Mouse (Mus musculus) thymus, postnatal 25 days (tissue): ENCODE measurements at regions not wholly inside any gene's neighbourhood (a gene's known extent, or its start where the extent isn't known, plus 50 kb on each side); places are given as distances from the start of the nearest gene placed in this dataset.

ENCODE experiments used
- DNase-seq: peaks from one replicate; pipeline ENCODE4 v3.0.0; 2022

DNA sequence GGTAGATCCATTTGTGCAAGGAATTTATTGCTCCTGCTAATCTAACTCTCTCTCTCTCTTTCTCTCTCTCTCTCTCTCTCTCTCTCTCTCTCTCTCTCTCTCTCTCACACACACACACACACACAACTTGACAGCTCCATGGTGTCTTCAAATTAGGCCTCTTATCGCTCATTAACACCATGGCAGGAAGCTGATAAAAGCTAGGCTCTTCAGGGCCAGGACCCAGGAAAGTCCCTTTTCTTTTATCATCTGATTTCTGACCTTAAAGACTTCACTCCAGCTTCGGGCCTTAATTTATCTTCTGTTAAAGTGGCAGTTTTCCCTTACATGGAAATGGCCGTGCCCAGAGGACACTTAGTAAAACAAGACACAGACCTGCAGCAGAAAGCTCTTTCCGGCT is 178.4 kb upstream of the Bmp2 start:
- no peak for DNase-seq

DNA sequence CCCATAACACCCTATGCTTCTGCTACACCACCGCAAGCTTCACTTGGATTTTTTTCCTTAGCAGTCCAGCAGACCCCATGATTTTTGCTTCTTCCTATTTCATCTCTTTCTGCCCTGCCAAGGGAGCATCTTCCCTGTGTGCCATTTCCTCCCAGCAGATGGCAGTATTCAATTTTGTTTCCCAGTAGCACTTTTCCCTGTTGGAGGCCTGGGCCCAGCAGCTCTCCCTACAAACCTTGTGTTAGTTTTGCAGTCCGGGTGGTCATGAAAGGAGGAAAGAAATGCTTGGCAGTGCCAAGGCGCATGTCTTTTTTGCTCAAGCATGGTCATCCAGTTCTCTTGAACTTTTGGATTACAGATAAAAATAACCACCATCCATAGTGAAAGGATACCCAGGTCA is 170.9 kb upstream of the Bmp2 start:
- DNase-seq = no peak

DNA sequence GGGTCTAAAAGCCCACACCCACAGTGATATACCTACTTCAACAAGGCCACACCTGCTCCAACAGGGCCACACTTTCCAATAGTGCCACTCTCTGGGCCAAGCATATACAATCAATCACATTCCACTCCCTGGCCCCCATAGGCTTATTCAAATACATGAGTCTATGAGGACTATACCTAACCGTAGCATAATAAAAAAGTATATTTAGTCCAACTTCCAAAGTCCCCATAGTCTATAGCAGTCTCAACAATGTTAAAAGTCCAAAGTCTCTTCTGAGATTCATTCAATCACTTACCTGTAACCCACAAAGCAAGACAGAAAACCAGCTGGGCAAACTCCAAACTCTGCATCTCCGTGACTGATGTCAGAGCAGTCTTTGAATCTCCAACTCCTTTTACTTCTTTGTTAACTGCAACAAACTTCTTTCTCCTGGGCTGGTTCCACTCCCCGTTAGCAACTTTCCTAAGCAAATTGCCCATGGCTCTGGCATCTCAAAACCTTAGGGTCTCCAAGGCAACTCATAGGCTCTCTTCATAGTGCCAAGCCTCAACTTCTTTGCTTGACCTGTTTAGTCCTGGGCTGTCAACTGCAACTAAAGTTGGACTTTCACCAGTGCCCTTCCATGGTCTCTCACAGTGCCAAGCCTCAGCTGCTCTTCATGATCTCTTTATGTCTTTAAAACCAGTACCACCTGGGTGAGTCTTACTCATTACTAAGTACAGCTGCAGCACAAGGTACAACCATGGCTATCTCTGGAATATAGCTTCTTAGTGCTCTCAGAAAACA is 168.6 kb upstream of the Bmp2 start:
- no peak for DNase-seq

DNA sequence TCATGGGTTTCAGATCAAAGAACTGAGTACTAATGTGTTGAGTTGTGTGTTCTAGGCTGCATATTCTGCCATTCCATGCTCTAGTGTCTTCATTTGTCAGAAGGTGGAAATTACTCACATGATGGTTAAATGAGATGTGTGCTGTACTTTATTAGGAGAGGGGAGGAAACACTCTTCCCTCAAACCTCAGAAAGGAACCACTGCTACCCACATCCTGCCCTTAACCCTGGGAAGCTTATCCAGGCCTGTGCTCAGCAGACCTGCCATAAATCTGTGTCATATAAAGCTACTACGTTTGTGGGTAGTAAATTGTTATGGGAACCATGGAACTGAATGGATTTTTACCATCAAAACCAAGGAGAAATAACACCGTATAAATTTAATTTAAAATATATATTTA is 166.7 kb upstream of the Bmp2 start:
- no peak for DNase-seq

DNA sequence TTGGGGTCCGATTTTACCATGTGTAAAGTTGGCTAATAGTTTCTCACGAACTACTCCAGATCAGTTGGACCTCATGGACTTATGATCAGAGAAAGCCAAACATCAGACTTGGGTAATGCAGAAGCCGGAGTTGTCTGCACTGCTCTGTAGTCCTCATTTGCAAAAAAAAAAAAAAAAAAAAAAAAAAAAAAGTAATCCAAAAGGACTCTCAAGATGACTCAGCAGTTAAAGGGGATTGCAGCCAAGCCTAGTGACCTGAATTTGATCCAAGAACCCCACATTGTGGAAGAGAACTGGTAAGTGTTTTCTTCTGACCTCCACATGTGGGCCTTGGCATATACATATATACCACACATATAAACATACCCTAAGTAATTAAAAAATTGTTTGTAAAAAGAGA is 164.6 kb upstream of the Bmp2 start:
- no peak for DNase-seq

DNA sequence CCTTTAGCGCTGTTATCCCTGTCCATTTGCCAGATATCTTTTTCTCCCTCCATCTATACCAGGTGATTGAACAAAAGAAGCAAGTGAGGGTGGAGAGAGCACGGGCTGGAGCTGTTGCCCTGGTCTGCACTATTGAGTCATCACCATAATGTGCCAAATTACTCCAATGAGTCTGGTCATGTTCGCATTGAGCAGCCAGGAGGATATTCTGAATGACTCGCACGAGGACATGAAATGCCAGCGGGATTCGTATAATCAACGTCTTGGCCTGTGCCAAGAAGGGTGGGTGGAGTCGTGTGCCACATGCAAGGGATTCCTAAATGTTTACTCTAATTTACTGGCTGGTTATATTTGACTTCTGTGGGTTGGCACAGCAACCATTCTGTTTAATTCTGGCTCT is 159.7 kb upstream of the Bmp2 start:
- no peak for DNase-seq

DNA sequence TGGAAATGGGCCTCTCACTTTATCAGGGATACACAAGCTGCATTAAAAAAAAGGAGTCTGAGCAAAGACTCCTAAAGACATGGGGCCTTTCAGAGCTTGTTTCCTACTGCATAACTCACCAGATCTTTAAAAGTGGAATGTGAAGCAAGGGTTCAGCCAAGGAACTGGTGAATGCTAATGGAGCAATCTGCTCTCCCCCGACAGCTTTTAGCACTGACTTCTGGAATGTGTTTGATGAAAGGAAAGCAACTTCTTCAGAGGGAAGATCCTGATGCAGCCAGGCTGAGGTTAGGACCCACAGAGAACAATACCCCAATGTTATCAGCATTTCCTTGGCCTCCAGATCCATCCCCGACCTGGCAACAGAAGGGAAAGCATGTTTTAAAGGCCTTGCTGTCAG is 154.4 kb upstream of the Bmp2 start:
- DNase-seq = no peak

DNA sequence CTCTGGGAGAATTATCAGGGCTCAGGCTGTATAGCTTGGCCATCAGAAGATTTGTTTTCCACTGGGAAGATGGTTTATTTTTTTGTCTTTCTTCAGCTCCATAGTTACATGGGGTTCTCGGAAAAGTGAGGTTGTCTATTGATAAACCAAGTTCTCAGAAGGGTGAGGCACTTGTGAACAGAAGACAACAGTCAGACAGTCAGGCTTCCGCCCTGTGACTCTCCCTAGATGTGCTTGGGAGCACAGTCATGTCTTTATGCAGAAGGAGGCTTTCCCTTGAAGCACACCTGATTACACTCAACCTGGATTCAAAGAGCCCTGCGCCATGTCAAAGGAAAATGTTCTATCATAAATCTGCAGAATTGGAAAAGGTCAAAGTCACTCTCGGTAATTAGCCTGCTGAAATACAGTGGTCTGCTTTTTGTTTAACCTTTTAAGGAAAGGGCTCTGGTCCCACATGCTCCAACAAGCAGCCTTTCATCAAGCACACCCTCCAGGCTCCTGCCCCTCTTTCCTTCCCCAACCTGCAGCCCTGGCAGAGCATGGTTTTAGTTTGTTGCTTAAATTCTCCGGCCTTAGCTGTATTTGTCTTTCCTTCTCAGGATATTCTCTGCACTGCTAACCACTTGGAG is 152.8 kb upstream of the Bmp2 start:
- no peak for DNase-seq

DNA sequence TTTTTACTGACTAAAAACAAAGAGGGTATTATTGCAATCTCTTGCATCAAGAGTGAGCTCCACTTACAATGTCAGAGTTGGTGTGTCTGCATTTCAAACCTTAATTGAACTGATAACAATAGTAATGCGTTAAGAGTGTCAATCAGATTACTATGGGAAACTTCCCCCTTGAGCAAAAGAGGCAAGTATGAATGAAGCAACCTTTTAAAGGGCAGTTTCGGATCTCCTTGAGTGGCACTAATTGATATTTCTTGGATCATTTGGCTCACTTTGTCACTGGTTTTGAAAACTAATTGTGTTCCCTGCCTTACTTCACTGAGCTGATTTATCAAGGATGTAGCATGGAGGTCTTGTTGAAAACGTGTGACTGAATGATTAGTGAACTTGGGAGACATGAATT is 151.0 kb upstream of the Bmp2 start:
- no peak for DNase-seq

DNA sequence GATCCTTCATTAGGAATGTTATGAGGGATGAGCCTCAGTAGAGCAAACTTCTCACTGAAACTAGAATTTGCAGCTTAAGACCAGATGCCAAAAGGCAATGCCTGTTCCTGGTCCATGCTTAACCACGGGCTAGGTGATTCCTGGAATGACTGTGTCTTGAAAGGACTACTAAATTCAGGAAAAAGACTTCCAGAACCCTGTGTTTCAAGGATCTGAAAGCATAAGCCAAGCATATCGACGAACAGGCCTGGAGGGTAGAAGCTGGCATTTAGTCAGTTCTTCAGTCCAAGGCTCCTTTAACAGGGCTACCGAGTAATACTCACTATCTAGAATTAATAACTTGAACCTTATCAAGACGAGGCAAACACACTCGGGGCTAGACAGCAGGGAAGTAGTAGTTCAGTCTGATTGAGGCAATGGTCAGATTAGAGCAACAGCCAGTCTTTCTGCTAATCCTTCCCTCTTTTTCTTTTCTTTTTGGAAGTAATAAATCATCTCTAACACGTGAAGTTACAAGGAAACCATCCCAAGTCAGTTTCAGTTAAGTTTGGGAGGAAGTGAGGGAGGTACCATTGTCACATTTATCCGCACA is 134.9 kb upstream of the Bmp2 start:
- no peak for DNase-seq

DNA sequence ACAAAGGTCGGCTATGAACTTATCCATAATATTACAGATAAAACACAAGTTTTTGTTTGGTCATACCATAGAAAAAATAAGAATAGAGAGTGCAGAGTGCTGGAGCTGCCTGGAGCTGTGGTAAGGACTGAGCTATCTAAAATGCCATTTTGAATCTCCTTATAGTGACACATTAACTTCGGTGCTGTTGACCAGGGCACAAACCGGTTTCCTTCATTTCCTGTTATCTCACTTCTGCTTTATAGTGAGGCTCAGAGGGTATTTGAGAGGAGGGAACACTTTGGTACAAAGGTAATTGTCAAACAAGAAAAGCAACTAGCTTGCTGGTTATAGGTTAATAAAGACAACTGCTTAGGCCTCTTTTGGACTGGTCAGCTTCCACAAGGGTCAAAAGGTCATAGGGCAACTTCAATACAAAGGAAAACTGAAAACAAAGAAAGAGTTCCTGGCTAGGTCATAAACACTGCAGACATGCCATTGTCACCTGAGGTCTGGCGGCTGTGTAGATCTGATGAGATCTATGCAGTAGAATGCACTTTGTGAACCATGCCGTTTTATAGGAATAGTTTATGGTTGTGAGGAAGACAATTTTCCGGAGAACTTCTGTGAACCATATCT is 132.2 kb upstream of the Bmp2 start:
- no peak for DNase-seq

DNA sequence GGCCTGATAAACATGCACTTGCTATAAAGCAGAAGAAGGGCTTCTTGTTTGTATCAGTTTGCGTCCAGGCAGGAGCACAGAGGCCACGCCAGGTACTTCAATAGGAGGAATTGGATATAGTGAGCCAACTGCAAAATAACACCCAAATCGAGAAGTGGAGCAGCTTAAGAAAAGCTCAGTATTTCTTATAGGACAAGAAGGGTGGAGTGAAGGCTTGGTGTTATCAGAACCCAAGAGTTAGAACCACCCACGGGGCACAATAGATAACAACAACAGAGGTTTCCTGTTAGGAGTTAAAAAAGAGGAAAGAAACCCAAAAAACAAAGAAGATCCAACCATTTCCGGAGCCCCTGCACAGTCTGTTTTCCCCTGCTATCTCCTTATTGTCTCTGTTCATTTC is 126.4 kb upstream of the Bmp2 start:
- no peak for DNase-seq

DNA sequence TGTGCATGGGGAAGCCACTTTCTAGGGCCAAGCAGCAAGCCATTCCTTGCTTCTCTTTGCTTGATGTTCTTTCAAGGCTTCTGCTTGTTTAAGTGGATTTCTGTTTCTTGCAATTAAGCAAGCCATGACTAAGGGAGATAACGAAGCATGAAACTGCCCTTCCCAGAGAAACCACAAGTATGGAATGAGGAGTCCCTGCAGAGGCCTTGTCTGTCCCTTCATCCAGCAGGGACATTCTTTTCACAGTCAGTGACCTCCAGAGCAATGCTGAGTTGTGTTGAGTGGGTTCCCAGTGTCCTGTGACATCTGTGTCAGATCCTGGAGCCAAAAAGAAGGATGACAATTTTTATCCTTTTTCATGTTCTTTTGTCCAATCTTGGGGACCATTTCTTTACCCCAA is 124.9 kb upstream of the Bmp2 start:
- DNase-seq = no peak

DNA sequence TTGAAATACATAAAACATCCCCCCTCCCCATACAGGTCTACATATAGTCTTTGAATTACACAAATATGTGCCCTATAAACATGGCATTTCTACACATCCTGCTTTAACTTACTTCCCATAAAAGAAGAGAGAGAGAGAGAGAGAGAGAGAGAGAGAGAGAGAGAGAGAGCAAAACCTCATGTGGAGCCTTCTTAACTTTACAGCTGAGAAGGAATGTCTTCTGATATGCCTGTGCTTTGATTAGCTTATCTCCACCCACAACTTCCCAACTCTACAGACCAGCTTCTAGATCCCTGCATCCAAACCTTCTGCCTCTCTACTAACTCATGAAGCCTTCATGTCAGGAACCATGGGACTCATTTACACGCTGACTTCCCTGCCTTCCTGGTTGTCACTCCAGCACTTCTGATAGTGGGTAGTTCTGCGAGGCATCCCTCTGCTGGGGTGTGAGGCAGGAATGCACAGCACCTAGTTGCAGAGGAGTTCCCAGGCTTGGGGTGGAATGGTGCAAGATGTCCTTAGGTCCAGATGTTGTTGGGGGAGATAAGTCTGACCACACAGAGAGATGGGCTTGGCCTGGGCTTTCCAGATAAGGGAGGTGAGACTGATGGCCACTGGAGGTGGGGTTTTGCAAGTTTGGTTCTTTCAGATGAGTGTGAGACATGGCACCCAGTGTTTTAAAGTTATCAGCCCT is 122.4 kb upstream of the Bmp2 start:
- DNase-seq = no peak

DNA sequence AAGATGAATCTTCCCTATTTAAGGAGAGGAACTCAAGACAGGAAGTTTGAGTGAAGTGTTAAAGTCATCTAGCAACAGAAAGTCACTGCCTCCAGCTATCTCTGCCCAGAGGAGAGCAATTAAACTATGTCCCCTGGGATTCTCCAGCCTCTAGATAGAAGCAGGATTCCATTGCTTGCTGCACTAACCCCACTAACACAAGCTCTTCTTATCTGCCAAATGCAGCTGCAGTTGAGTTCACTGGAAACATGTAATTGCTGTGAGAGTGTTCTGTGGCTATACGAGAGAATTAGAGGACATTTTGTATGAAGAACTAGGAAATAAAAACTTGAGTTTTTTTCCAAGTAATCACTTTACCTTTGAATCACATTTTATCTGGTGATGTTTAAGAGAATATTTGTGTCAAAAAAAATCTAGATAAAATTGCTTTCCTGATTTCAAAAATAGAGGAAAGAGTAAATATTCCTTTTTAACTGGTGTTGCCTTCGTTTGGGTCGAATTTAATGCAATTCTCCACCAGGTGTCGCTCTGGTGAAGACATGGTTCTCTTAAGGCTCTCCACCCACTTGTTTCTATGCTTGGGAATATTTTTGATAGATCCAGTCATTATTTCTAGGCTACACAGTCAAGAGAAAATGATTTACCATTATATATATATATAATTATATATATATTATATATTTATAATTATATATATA is 121.1 kb upstream of the Bmp2 start:
- DNase-seq = no peak

DNA sequence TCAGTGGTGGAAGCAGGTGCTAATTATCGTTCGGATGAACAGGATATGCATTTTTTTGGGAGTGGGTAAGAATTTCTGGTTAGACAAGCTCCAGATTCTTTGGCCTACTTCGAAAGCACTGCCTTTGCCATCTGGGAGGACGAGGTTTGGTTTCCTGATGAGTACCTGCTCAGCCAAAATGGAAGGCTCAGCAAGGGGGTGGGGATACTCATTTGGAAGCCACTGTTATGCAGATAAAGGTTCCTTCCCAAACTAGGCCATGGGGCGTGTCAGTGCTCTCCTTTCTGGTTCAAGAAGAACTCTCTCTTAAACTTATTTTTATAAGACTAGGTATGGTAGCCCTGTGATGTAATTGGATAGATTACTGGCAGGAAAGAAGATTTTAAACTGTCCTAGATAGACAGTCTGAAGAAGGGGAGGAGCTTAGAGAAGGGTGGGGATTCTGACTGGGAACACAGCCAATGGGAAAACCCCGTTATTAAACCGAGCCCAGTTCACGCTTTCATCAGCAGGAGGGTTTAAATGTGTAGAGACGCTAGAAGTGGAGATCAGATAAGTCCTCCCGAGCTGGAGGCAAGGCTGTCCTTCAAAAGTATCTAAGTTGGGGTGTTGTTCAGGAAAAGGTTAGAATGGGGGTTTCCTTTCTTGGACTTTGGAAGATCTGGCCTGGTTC is 119.7 kb upstream of the Bmp2 start:
- DNase-seq = no peak

DNA sequence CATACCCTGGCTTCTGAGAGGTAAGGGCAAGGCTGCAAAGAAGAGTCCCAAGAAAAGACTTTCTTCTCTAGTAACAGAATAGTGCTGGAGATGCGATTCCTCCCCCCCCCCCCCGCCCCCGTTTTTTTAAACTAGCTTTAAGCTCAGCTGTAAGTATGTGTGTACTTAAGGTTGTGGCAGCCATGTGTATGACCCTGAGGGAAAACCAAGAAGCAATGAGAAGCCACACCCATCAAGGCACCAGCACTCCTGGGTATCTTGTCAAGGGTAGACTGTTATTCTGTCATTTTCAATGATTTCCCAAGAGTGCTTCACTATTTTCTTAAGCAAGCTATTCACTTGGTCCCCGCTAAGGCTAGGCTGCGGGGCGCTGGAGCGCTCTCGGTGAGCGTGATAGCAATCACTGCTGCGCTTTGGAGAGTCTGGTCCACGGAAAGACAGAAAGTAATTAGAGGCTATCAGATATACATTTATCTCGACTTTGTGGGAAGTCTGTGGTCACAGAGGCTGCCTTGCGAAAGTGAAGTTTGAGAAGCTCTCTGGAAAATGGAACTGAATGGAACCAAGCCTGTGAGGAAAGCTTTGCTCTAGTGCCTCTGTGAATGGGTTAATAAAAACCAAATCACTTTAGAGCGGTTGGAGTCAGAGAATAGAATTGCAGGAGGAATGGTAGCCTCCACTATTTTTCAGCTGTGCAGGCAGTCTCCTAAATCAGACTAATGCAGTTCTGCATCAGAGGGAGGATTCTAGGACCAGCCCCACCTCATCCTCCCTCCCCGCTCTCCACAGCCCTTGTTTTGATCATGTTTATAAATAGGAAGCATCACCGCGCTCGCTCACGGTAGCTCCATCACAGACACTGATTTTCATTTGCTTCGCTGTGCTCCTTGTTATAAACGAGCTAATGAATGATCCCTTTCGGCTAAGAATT is 114.8 kb upstream of the Bmp2 start:
- DNase-seq = no peak

DNA sequence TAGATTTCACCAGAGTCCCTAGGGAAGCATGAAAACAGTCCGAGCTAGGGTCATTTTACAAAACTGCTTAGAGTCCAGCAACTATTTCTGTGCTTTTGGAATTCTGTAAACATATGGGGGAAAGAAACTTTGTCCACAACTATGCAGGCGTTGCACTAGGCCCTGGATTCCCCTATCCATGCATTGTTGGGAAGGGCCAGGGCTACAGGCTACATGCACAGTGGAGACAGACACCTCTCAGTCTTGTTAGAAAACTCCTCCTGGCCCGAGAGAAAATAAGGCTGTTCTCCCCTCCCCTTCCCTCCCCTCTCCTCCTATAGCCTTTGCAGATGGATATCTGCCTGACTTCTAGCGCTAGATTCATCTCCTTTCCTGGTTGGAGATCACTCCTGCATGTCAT is 113.9 kb upstream of the Bmp2 start:
- no peak for DNase-seq

DNA sequence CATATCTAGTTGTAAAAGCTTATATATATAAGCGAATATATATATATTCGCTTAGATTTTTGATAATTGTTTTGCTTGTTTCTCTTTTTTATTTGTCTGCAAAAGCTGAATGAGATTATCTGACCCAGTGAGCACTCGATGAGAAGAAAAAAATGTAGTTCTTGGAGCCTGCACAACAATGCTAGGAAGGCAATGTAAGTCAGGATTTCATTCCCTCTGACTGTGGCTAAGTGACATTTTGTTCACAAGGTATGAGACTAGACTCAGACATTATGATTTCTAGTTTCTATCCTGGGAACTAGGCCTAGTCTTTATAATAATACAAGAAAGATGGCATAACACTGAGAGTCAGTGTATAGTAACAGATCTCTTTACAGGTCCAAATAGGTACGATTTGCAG is 108.9 kb upstream of the Bmp2 start:
- DNase-seq = no peak

DNA sequence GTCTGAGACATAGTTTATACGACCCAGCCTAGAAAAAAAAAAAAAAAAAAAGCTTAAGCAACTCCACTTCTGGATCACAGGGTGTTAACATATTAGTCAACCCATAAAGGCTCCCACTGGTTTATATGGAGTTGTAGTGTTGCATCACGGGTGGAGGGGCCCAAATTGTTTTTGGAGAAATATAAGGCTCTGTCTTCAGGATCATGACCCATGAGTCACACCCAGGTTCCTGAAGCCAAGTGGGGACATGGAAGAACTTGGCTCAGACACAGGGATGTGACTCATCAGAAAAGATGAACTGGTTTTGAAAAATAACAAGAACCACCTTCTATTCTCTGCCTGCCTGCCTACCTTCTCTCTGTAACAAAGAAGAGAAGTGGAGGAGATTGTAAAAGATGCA is 108.5 kb upstream of the Bmp2 start:
- DNase-seq = no peak

DNA sequence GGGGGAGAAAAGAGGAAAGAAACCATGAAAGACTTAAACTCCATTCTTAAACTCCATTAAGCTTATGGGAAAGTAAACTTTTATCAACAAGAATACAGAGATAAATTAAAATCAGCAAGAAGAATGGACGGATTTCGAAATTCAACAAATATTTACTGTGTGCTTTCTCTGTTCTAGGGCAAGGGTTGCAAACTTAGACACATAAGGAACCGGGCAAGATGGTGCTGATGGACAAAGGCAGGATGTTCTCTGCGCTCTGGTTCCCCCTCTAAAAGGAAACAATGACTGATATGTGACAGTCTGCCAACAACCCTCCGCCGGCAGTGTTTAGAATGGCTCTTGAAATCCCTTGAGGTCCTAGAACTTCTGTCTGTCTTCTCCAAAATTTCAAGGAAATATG is 99.0 kb upstream of the Bmp2 start:
- no peak for DNase-seq
